Mouse (Mus musculus) ES-E14 (cell line): ENCODE results near the gene Hils1. TPM values are rescaled to one million over a fixed set of nuclear protein-coding genes. Genes with fewer than 3 reads are reported as not detected.

Experiments used
- DNase-seq: peaks from one replicate; pipeline ENCODE4 v3.0.0-alpha.2; 2013; ENCODE audit warnings: low read depth, low spot score
- H3K27ac ChIP-seq: 2 replicates; pipeline ENCODE4 v1.5.1; 2012; ENCODE audit warnings: low read depth, mild to moderate bottlenecking, low read length, moderate library complexity, mixed read lengths; ENCODE audit not compliant: poor library complexity, insufficient read depth, severe bottlenecking
- H3K36me3 ChIP-seq: 2 replicates; pipeline ENCODE4 v1.6.1; 2012; ENCODE audit warnings: mild to moderate bottlenecking, low read length, moderate library complexity, mixed read lengths; ENCODE audit not compliant: control insufficient read depth, poor library complexity, insufficient read depth, severe bottlenecking
- H3K4me1 ChIP-seq, 2 experiments: fragments of 150-350 bp in 1 of 2; sonication (generic) in 1 of 2; 2 replicates each; pipeline ENCODE4 v1.6.1; 2012; ENCODE audit warnings: low read length in 2 of 2, mild to moderate bottlenecking in 1 of 2, mixed read lengths in 1 of 2; ENCODE audit not compliant: control insufficient read depth in 2 of 2, insufficient read depth in 2 of 2, poor library complexity in 1 of 2
- H3K4me3 ChIP-seq, 2 experiments: fragments of 150-350 bp in 1 of 2; sonication (generic) in 1 of 2; 2 replicates each; pipeline ENCODE4 v1.5.1; 2012; ENCODE audit warnings: low read length in 2 of 2, low read depth in 1 of 2, mild to moderate bottlenecking in 1 of 2, mixed read lengths in 1 of 2; ENCODE audit not compliant: insufficient read depth in 1 of 2, poor library complexity in 1 of 2, severe bottlenecking in 1 of 2
- H3K9ac ChIP-seq: 2 replicates; pipeline ENCODE4 v1.6.1; 2012; ENCODE audit warnings: low read depth, mild to moderate bottlenecking, low read length, mixed read lengths; ENCODE audit not compliant: poor library complexity, insufficient read depth, severe bottlenecking
- H3K9me3 ChIP-seq: fragments of 150-350 bp; sonication (generic); 2 replicates; pipeline ENCODE4 v1.6.1; 2012; ENCODE audit warnings: low read depth, mild to moderate bottlenecking, low read length; ENCODE audit not compliant: control insufficient read depth, insufficient read depth
- CHD2 ChIP-seq: IDR thresholded peaks from 2 replicates; pipeline ENCODE4 v1.6.1; 2014; ENCODE audit warnings: mild to moderate bottlenecking, low read depth, low read length, inconsistent platforms
- HCFC1 ChIP-seq: IDR thresholded peaks from 2 replicates; pipeline ENCODE4 v1.6.1; 2012; ENCODE audit warnings: low read length, inconsistent platforms, borderline replicate concordance; ENCODE audit not compliant: insufficient read depth
- MAFK ChIP-seq: IDR thresholded peaks from 2 replicates; pipeline ENCODE4 v1.6.1; 2014; ENCODE audit warnings: mild to moderate bottlenecking, low read depth, low read length, inconsistent platforms; ENCODE audit not compliant: insufficient read depth
- ZC3H11A ChIP-seq: IDR thresholded peaks from 2 replicates; pipeline ENCODE4 v1.6.1; 2012; ENCODE audit warnings: low read depth, mild to moderate bottlenecking, inconsistent platforms, low read length, borderline replicate concordance
- ZNF384 ChIP-seq: IDR thresholded peaks from 2 replicates; pipeline ENCODE4 v1.6.1; 2012; ENCODE audit warnings: low read depth, low read length, inconsistent platforms
- in situ Hi-C, 2 experiments: fragments of 600-800 bp; cut with MboI; formaldehyde crosslinking; loops; one replicate each; pipeline ENCODE4 v1.15.1; 2025; ENCODE audit warnings: low sequenced_read_pairs in 2 of 2, inconsistent platforms in 1 of 2; ENCODE audit not compliant: unreplicated experiment in 2 of 2
- total RNA-seq: library from RNA; depleted of rRNA; stranded (reverse); fragments of 300-350 nt; gene quantifications from 2 replicates; pipeline ENCODE4 v1.2.3, GENCODE M21; 2012

The Hils1 gene
- total RNA-seq, 1 experiment, result not detected

DNA sequence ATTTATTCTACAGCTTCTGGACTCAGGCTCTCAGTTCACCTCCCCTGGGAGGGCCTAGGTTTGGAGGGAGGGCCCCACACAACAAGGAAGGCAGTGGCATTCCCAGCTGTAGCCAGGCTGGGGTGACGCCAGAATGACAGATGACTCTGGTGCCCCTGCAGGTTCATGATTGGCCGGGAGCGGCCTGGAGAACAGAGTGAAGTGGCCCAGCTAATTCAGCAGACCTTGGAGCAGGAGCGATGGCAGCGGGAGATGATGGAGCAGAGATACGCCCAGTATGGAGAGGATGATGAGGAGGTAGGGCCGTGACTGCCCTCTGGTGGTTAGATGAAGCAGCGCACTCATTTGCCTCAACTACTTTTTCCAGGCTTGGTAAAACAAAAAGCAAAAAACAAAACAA is 33.7 kb downstream of the Hils1 start:
- Histone ChIP-seq H3K36me3 (peaks cover 36% of the 10 kb centered on the region), H3K27ac (no peak overlapping the region), H3K4me3 (no peak overlapping the region), H3K9me3 (no peaks in the 10 kb centered on the region), H3K4me1 (peaks cover 0 to 12% of the 10 kb centered on the region in 2 experiments; a peak in 2 of 4 replicates), H3K9ac (no peak overlapping the region)
- no peak for TF ChIP-seq ZC3H11A
- no peak for TF ChIP-seq ZNF384
- TF ChIP-seq CHD2, result no peak
- TF ChIP-seq HCFC1, result no peak
- no peak for TF ChIP-seq MAFK
- in situ Hi-C loops, result no loop called here
- peak; percentile 64 for DNase-seq

DNA sequence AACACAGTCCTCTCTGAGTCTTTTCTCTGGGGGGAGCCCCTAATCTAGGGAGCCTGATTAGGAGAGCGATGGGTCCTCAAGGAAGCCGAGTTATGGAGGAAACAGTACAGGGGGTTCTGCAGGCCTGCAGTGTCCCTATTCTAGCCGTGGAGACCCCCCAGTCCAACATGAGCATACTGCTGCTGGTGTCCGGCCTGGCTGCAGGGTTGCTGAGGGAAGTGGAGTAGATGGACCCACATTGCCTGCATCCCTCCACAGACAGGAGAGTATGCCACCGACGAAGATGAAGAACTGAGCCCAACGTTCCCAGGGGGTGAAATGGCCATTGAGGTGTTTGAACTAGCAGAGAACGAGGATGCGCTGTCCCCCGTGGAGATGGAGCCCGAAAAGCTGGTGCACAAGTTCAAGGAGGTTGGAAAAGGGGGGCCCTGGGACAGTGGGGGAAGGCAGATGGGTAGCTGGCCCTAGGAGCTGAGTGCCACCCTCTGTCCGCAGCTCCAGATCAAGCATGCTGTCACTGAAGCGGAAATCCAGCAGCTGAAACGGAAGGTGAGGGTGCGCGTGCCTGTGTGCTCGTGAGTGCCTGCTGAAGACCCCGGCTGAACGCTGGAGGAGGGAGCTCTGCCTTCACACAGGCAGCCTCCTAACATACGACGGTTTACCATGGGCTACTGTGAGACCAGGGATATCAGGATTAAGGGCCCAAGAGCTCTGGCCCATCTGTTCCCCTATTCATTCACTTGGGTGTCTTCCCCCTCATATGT is 34.4 kb downstream of the Hils1 start:
- no peaks in the 10 kb centered on the region for H3K9me3 ChIP-seq
- H3K4me3 ChIP-seq, result no peak overlapping the region
- H3K9ac ChIP-seq, result no peak overlapping the region
- H3K27ac ChIP-seq, result no peak overlapping the region
- peaks cover 0 to 15% of the 10 kb centered on the region in 2 experiments; a peak in 2 of 4 replicates for H3K4me1 ChIP-seq
- no peak for DNase-seq
- no peak for TF ChIP-seq ZC3H11A
- TF ChIP-seq CHD2, result no peak
- no peak for TF ChIP-seq MAFK
- no peak for TF ChIP-seq HCFC1
- no peak for TF ChIP-seq ZNF384
- in situ Hi-C loops, result no loop called here
- peaks cover 30% of the 10 kb centered on the region for H3K36me3 ChIP-seq

DNA sequence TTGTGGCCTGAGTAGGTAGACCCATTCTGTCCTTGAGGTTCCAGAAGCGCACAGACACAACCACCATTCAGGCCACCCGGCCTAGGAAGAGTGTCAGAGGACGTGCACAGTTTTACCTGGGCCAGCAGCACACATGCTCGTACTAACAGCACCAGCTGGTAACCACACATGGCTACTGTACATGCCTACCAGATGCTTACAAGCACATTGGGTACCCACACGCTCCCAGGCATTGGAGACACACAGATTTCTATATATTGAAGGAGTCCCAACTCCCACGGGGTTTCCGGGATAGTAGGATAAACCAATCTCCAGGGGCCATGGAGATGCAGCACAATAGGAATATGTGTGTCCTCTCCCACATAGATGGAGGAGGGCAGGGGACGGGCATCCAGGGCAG is 35.3 kb downstream of the Hils1 start:
- H3K4me3 ChIP-seq, result no peak overlapping the region
- no peak for DNase-seq
- H3K9me3 ChIP-seq, result no peaks in the 10 kb centered on the region
- TF ChIP-seq ZC3H11A (no peak), CHD2 (no peak), HCFC1 (no peak), MAFK (no peak), ZNF384 (no peak)
- H3K4me1 ChIP-seq, result peaks cover 2 to 18% of the 10 kb centered on the region in 2 experiments; a peak in 2 of 4 replicates
- H3K36me3 ChIP-seq, result peaks cover 26% of the 10 kb centered on the region
- H3K9ac ChIP-seq, result no peak overlapping the region
- in situ Hi-C loops, result no loop called here
- H3K27ac ChIP-seq, result no peak overlapping the region

DNA sequence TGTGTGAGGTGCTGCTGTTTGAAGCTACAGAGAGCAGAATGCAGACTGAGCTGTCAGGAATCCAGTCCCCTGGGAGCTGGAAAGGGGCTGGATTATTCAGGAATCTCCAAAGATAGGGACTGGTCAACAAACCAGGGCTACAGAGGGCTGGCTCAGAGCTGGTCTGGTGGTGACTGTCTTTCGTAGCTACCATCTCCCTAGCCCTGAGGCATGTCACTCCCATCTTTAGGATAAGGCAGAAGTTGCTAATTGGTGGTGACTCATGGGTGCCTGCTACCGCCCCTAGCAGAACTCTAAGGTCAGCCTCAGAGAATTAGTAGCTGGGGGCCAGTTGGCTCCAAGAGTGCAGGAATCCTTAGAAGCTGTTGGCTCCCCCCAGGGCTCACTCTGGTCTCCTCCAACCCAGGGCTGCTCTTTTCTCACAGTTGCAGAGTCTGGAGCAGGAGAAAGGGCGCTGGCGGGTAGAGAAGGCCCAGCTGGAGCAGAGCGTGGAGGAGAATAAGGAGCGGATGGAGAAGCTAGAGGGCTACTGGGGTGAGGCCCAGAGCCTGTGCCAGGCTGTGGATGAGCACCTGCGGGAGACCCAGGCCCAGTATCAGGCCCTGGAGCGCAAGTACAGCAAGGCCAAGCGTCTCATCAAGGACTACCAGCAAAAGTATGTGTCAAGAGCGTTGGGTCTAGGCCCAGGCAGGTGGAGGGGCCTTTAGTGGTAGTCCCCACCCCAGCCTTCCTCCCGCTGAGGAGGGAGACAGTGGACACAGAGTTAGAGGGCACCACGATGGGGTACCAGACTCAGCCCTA is 36.9 kb downstream of the Hils1 start:
- Histone ChIP-seq H3K27ac (no peak overlapping the region), H3K9ac (no peak overlapping the region), H3K9me3 (no peaks in the 10 kb centered on the region), H3K36me3 (peaks cover 23% of the 10 kb centered on the region), H3K4me1 (peaks cover 2 to 15% of the 10 kb centered on the region in 2 experiments; a peak in 2 of 4 replicates), H3K4me3 (no peak overlapping the region)
- in situ Hi-C loops, result no loop called here
- TF ChIP-seq MAFK (no peak), ZC3H11A (no peak), ZNF384 (no peak), HCFC1 (no peak), CHD2 (no peak)
- no peak for DNase-seq

DNA sequence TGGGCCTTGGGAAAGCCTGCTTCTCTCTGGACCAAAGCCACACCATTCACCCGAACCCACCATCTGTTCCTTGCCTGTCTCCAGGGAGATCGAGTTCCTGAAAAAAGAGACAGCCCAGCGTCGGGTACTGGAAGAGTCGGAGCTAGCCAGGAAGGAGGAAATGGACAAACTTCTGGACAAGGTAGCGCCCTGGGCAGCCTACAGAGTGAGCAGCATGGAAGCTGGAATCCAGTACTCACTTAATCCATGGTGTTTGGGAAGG is 37.5 kb downstream of the Hils1 start:
- H3K9ac ChIP-seq, result no peak overlapping the region
- in situ Hi-C loops, result no loop called here
- DNase-seq, result no peak
- TF ChIP-seq ZC3H11A (no peak), ZNF384 (no peak), MAFK (no peak), HCFC1 (no peak), CHD2 (no peak)
- no peak overlapping the region for H3K4me3 ChIP-seq
- H3K4me1 ChIP-seq, result peaks cover 2 to 15% of the 10 kb centered on the region in 2 experiments; a peak in 2 of 4 replicates
- no peak overlapping the region for H3K27ac ChIP-seq
- H3K36me3 ChIP-seq, result peaks cover 23% of the 10 kb centered on the region
- no peaks in the 10 kb centered on the region for H3K9me3 ChIP-seq
